Mouse (Mus musculus) lung, adult 2 months (tissue): ENCODE results near the gene Agap1. TPM values are rescaled to one million over a fixed set of nuclear protein-coding genes. Genes with fewer than 3 reads are reported as not detected.

Experiments used
- DNase-seq: peaks from one replicate; pipeline ENCODE4 v3.0.0; 2022
- H3K4me1 ChIP-seq: fragments of 200-500 bp; 2 replicates; pipeline ENCODE4 v1.6.1; 2011; ENCODE audit warnings: low read length; ENCODE audit not compliant: control insufficient read depth, insufficient read depth
- H3K4me3 ChIP-seq: fragments of 200-500 bp; replicated peaks from 2 replicates; pipeline ENCODE3; 2011; ENCODE audit warnings: low read depth, mild to moderate bottlenecking, control low read depth, low read length; ENCODE audit errors: extremely low read depth
- CTCF ChIP-seq: fragments of 200-500 bp; IDR thresholded peaks from 2 replicates; pipeline ENCODE4 v1.5.1; 2011; ENCODE audit warnings: mild to moderate bottlenecking, low read length, control low read depth; ENCODE audit not compliant: insufficient read depth
- POLR2A ChIP-seq: fragments of 200-500 bp; IDR thresholded peaks from 2 replicates; pipeline ENCODE4 v1.6.1; 2011; ENCODE audit warnings: low read depth, mild to moderate bottlenecking, control low read depth, low read length, borderline replicate concordance; ENCODE audit errors: extremely low read depth
- WGBS: fragments of 180-500 bp; shearing (Covaris S2); methylation state at CpG from one replicate; pipeline ENCODE4 v1.1.7; 2018; 5-methylcytosine and 5-hydroxymethylcytosine counted together
- polyA plus RNA-seq: library from polyadenylated mRNA; depleted of rRNA; stranded (reverse); fragments of >200 nt; gene quantifications from 2 replicates; pipeline ENCODE4 v1.2.3, GENCODE M21; 2012

Gene Agap1
- polyA plus RNA-seq, 1 experiment = 28.0 TPM

- Histone ChIP-seq H3K4me1 (no peaks in the 10 kb centered on the region), H3K4me3 (no peak overlapping the region)
- 85% methylated on average over 8 of the region's 8 CpGs for WGBS
- no peak for DNase-seq
- TF ChIP-seq CTCF = no peak
- TF ChIP-seq POLR2A = no peak
Observed at GRCm38 (mm10) chr1:89909796-89910195, 455.2 kb downstream of the Agap1 start.

- 49% methylated on average over 5 of the region's 5 CpGs for WGBS
- H3K4me1 ChIP-seq = no peaks in the 10 kb centered on the region
- TF ChIP-seq POLR2A = no peak
- no peak for DNase-seq
- no peak overlapping the region for H3K4me3 ChIP-seq
Observed at GRCm38 (mm10) chr1:89912392-89912791, 457.8 kb downstream of the Agap1 start.

GRCm38 (mm10) chr1:89913611-89914010, 459.0 kb downstream of the Agap1 start:
- Histone ChIP-seq H3K4me3 (no peak overlapping the region), H3K4me1 (no peaks in the 10 kb centered on the region)
- TF ChIP-seq CTCF (no peak), POLR2A (no peak)
- WGBS = 73% methylated on average over 4 of the region's 4 CpGs
- DNase-seq = no peak

GRCm38 (mm10) chr1:89918111-89918510, 463.5 kb downstream of the Agap1 start:
- WGBS = 33% methylated on average over 18 of the region's 18 CpGs
- TF ChIP-seq POLR2A = no peak
- no peak for TF ChIP-seq CTCF

GRCm38 (mm10) chr1:89919206-89919605, 464.6 kb downstream of the Agap1 start:
- 75% methylated on average over 6 of the region's 6 CpGs for WGBS
- no peaks in the 10 kb centered on the region for H3K4me1 ChIP-seq
- no peak overlapping the region for H3K4me3 ChIP-seq
- TF ChIP-seq CTCF (no peak), POLR2A (no peak)
- DNase-seq = no peak

More at GRCm38 (mm10) chr1:89918111-89918510, 463.5 kb downstream of the Agap1 start:
- DNase-seq = no peak
- Histone ChIP-seq H3K4me1 (no peaks in the 10 kb centered on the region), H3K4me3 (no peak overlapping the region)

GRCm38 (mm10) chr1:89921806-89922205, 467.2 kb downstream of the Agap1 start:
- H3K4me3 ChIP-seq = no peak overlapping the region
- 8% methylated on average over 10 of the region's 10 CpGs for WGBS
- no peaks in the 10 kb centered on the region for H3K4me1 ChIP-seq
- TF ChIP-seq POLR2A (no peak), CTCF (no peak)
- DNase-seq = no peak

GRCm38 (mm10) chr1:89922282-89922681, 467.7 kb downstream of the Agap1 start:
- TF ChIP-seq CTCF (no peak), POLR2A (no peak)

GRCm38 (mm10) chr1:89922883-89923641, 468.5 kb downstream of the Agap1 start:
- TF ChIP-seq CTCF = no peak
- no peak for TF ChIP-seq POLR2A
- Histone ChIP-seq H3K4me1 (0 out of 2 replicates have a peak, but pooled peaks cover 3% of the 10 kb centered on the region), H3K4me3 (no peak overlapping the region)

More at GRCm38 (mm10) chr1:89922282-89922681, 467.7 kb downstream of the Agap1 start:
- no peak overlapping the region for H3K4me3 ChIP-seq
- 6% methylated on average over 7 of the region's 7 CpGs for WGBS
- DNase-seq = no peak
- 0 out of 2 replicates have a peak, but pooled peaks cover 3% of the 10 kb centered on the region for H3K4me1 ChIP-seq

GRCm38 (mm10) chr1:89923642-89924020, 469.0 kb downstream of the Agap1 start:
- TF ChIP-seq POLR2A = no peak
- no peak for TF ChIP-seq CTCF
- DNase-seq = no peak
- 0 out of 2 replicates have a peak, but pooled peaks cover 3% of the 10 kb centered on the region for H3K4me1 ChIP-seq
- H3K4me3 ChIP-seq = no peak overlapping the region
- WGBS = 16% methylated on average over 14 of the region's 14 CpGs

More at GRCm38 (mm10) chr1:89922883-89923641, 468.5 kb downstream of the Agap1 start:
- no peak for DNase-seq
- 3% methylated on average over 41 of the region's 41 CpGs for WGBS
